Mouse (Mus musculus): Measurements from ENCODE around the gene Tcea2.
A peak's percentile ranks its signal among the peaks of the same experiment; 100 is the strongest.

Tcea2 gene

DNA sequence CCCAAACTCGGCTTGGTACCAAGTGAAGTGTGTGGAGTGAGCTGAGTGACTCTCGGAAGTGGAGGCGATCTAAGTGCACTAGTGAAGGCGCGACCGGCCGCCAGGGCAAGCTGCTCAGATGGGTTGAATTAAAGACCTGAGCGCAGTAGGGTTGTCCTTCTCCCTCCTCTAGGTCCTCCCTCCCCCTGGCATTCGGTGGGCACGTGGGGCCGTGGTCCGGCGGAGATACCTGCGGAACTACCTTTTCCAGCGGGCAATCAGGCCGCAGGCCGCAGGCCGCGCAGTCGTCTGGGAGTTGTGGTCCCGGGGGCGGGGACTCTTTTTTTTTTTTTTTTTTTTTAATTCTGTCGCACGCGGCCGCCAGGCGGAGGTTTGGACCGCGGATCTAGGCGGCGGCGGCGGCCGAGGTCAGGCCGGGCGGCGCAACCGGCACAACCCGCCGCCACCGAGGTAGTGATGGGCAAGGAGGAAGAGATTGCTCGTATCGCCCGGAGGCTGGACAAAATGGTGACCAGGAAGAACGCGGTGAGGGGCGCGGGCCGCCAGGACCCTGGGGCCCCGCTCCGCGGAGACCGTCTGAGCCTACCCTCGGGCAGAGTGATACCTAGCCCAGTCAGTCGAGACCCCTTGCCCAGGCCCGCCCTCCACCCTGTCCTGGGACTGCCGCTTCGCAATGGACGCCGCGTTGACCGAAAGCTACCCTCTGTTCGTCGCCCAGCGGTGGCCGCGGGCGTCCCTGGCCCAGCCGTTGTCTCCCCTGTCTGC lies at the start of gene Tcea2:
TSS of gene Tcea2 (plus strand) at position 360 of the 765 bp plus-strand sequence.
- DNase-seq, result peak; percentile 78

DNA sequence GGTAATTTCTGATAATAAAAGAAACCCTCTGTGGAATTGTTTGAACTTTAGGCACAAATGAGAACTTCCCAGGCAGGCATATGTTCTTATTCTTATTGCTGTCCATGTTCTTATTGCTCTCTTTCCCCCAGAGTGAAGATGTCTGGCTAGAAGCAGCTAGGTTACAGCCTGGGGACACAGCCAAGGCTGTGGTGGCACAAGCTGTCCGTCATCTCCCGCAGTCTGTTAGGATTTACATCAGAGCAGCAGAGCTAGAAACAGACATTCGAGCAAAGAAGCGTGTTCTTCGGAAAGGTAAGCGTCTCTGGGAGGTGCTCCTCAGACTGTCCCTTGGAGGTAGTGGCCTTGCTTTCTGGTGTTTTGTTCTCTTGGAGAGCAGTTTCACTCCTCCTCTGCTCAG lies 47.5 kb upstream of the Tcea2 start:
- DNase-seq, result no peak

DNA sequence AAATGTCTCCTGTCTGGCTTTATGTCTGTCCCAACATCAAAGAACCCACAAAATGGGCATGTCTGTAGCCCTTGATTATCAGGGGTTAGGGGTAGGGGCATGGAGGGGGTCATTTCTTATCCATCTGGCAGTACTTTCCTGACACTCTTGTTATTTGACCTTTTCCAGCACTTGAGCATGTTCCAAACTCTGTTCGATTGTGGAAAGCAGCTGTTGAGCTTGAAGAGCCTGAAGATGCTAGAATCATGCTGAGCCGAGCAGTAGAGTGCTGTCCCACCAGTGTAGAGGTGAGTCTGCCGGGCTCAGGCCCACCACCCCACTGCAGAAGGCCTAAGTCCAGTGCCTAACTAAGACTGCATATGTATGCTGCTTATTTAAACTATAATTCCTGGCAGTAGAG lies 44.2 kb upstream of the Tcea2 start:
- no peak for DNase-seq

DNA sequence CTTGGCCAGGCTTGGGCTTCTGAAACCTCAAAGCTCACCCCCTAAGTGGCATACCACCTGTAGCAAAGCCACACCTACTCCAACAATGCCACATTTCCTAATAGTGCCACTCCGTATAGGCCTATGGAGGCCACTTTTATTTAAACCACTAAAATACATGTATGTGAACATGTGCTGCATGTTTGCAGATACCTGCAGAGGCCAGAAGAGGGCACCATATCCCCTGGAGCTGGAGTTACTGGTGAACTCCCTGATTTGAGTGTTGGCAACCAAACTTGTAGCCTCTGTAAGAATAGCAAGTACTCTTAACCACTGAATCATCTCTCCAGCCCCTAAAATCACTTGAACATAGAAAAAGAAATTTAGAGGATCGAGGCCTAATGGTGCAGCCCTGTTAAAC lies 35.7 kb upstream of the Tcea2 start:
- peak; percentile 72 for DNase-seq

DNA sequence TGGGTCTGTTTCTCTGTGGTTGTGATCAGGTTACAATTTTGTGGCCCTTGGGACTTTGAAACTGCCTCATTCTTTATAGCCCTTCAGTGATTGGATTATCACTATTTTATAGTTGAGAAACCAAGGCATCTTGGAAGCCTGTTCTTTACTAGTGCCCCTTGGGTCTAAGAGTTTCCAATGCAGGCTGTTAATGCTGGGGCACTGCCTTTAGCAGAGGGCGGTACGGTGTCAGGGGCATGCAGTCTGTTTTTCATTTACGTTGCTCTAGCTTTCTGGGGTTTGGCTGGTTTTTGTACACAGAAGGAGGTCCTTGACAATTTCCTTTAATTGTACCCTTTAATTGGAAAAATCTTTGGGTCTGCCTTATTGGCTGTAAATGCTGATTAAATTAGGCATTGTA lies 34.4 kb upstream of the Tcea2 start:
- no peak for DNase-seq

DNA sequence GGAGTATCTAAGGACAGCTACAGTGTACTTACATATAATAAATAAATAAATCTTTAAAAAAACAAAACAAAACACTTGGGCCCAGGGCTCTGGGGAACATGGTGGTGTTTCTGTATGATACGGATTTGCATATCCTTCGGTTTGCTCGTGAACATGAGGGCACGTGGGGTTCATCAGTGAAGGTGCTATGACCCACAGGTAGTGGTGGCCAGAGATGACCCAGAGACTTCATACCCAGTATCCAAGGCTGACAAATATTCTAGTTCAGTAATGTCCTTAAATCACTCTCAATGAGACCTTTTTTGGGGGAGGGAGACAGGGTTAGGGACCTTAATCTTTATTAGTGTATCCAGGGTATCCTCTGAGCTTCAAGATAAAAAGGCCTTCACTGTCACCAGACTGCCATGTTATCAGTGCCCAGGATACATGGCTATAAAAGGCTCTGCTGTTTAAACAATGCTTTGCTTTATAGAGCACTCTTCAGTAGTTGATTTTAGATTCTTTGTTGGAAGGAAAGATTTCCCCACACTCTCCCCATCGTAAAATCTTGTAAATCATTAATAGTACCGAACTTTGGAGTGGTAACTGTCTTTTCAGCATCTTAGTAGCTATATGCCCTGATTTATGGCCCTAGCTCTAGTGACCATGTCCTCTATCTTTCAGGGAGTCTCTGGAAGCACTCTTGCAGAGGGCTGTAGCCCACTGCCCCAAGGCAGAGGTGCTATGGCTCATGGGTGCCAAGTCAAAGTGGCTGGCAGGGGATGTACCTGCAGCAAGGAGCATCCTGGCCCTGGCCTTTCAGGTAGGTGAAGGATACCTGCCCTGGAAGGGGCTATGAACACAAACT lies 33.3 kb upstream of the Tcea2 start:
- DNase-seq, result no peak

DNA sequence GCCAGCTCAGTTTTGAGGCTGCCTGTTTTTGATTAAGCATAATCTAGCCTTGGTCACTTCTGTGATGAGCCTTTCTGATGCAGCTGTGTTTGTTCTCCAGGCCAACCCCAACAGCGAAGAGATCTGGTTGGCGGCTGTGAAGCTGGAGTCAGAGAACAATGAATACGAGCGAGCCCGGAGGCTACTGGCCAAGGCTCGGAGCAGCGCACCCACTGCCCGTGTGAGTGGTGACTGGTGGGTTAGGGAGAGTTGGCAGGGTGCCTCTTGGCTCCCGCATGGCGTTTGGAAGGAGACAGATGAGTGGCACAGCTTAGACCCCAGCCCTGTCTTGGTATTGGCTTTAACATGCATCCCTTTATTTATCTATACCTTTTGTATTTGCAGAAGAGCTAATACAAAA lies 31.2 kb upstream of the Tcea2 start:
- DNase-seq, result no peak

DNA sequence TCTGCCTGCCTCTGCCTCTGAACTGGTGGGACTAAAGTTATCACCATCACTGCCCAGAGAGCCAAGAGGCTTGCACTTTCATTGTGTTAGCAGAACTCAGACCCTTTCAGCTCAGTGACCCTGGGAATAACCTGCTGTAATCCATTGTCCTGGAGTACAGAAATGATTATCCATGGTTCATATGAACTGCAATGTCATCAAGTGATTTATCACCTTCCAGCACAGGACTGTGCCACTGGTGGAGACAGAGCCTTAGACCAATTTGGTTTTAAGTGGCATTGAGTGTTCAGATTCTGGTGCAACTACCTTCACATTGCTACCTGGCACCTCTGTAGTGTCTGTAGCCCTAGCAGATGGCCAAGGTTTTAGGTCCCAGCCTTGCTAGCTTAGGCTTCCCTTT lies 27.0 kb upstream of the Tcea2 start:
- DNase-seq, result no peak

DNA sequence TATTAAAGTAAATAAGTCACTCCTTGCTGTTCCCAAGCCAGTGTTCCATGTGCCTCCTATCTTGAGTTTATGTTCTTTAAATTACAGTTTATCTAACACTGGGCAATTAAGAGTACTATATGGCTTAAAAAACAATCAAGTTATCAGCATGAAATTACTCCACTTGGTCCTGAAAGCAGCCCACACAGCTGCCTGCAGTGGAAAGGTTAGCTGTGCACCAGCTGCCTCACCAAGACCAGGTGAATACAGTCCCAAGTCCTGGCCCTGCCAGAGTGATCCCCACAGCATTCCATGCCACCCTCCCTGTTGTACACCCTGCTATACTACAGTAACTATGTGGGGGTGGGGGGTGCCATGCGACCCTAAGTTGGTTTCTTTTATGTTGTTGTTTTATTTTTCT lies 26.6 kb upstream of the Tcea2 start:
- no peak for DNase-seq

DNA sequence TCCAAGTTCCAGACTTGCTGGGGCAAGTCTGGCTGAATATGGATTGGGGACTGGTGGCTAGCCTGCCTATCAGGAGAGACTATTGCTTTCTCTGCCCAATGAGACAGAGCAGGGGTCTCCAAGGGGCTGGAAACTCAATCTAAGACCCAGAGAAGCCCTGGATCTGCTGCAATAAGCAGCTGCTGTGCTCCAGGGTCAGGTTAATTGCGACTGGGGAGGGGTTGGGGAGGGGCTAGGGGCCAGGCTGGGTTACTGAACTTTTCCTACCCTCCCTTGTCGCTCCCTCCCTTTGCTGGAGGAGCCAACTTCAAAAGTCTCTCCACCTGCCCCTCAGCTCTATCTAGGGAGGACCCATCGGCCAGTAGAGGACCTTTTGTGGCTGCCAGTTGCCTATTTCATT lies 23.4 kb upstream of the Tcea2 start, which contains the start of gene Gm29797:
TSS of gene Gm29797 (plus strand) at position 301 of the 400 bp plus-strand sequence.
- DNase-seq, result no peak

DNA sequence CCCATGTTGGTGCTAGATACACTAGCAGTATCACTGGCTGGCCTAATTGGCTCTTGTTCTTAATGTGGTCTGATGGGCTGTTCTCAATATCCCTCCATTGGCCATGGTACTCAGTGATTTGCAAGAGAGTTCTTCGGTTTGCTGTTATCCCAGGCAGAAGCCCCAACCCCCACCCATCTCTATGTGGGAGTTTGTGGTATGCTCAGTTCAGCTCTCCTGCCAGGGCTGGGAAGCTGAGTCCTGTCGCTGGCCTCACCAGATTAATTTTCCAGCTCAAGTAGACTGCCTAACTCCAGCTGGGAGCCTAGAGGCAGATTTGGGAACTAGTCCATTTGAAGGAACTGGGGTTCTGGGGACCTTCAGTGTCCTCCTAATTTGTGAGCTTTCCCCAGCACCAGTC lies 22.7 kb upstream of the Tcea2 start:
- DNase-seq, result no peak

DNA sequence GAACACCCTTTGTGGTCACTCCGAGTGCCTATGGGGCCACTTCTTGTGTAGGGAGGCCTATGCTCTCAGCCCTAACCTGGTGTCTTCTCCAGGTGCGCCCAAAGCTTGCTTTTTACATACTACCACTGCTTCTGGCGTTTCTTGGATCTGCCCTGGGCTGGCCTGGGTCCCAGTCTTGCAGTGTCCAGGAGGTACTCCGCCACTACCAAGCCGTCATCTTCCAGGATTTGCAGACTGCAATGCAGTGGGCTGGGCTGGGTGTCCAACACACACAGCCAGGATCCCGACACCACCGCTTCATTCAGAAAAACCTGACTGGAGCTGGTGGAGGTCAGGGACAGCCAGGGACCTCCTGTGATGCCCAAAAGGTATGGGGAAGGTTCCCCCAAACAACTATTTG lies 21.6 kb upstream of the Tcea2 start:
- no peak for DNase-seq

DNA sequence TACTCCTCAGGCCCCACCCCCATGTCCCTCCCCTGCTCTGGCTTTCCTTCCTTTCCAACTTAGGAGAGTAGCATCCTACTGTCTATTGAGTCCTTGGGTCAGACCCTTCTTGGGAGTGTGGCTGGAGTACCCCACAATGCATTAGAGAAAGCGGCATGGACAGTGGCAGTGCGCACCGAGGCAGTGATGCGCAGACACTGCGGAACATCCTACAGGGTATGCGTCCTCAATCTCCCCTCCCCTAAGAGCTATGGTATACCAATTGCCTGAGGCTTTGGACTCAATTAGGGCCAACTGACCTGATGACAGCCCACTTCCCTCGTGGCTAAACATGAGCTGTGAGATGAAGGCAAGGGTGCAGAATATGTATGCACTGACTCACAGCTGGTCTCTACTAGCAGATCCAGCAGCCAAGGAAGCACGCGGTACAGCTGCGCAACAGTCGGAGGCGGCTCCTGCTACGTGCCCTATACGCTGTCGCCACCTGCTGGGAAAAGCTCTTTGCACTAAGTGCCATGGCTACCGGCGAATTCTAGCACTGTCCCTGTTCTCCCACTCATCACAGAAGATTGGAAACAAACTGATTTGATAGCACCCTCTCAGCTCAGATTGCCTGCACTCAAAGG lies 21.1 kb upstream of the Tcea2 start:
- DNase-seq, result peak; percentile 84

DNA sequence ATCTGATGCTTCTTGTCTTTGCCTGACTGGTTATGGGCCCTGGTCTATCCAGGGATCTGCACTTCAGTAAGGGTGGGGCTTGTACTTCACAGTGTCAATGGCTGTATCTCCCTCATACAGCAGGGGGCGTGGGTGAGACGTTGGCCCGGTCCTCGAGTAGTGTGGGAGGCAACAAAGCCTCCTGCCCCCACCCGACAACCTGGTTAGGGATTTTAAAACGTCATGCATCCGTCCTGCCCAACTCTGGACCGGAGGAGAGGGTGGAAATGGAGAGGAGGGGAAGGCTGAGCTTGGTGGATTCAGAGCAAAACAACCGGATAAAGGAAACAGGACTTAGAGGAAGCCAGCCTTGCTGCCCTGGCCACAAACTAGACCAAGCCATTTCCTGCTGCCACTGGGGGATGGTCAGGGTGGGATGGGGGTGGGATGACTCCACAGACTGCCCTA lies 20.5 kb upstream of the Tcea2 start:
- peak; percentile 96 for DNase-seq

DNA sequence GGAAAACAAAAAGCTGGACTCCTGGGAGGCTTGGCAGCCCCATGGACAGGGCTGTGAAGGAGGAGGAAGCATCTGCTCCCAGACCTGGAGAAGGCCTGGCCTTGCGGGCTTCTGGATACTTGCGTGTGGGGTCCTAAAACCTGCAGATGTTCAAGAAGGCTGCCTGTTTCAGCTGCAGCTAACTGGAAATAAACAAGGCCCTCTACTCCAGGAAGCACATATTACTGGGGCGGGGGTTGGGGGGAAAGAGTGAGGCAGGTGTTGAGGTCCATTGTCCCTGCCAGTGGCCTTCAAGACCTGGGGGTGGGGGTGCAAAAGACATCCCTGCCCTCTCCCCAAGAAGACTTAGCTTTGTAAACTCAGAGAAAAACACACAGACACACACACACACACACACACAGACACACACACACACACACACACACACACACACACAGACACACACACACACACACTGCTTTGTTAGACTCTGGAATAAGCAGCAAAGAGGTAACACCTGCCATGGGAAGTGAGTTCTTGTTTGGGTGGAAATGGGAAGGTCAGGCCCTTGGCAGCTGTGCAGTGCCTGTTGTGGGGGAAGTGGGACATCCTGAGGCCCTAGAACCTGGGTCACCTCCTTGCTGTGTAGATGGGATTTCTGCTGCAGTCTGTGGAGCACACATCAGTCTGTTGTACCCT lies 17.4 kb upstream of the Tcea2 start:
- peak; percentile 53 for DNase-seq

DNA sequence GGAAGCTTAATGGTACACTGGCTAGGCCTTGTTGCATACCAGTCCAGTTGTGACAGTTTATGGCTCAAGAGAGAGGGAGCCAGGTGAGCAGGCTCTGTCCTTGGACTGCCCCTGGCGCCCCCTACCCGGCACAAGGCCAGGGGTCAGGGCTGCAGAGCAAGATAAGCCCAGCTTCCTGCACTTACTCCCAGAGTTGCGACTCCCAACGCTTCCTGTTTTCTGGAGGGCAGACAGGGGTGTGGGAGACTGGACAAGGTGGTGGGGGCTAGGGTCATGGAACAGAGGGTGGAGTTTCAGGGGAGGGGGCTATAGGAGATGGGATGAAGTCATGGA lies 16.8 kb upstream of the Tcea2 start:
- DNase-seq, result peak; percentile 86

DNA sequence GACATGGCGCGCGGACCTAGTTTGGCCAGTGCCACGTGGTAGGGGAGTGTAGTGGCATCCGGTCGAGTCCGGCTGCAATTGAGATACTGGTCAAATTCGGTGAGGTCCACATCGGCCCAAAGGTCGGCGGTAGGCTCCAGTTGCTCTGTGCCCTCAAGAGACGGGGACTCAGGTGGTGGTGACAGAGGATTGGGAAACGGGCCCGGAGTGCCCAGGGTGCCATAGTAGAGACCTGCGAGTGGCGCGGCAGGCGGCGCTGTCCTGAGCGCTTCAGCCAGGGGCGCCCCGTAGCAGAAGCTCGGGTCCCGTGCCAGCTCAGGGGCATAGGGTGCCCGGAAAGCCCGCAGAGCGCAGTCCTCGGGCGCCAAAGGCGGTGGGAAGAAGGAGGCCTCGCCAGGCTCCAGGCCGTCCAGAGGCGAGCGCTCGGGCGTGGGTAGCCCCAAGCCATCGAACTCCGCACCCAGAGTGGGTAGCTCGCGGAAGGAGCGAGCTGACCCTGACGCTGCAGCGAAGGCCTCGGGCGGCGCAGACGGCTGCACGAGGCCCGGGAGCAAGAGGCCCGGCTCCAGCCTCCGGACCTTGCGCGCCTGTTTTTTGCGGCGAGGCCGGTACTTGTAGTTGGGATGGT lies 9.7 kb upstream of the Tcea2 start:
- DNase-seq, result peak; percentile 40

DNA sequence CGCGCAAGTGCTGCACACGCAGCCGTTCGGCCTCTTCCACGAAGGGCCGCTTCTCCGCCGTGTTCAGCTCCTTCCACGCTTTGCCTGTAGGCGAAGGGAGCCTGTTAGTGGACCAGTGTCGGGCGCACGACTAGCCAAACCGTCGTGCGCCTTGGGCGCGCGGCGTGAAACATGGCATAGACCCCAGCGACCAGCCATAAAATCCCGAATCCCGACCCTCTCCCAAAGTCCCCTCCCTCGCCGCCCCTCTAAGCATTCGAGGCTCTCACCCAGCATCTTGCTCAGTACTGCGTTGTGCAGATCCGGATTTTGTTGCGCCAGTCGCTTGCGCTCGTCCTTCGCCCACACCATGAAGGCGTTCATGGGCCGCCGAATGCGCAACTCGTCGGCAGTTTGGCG lies 9.2 kb upstream of the Tcea2 start:
- no peak for DNase-seq

DNA sequence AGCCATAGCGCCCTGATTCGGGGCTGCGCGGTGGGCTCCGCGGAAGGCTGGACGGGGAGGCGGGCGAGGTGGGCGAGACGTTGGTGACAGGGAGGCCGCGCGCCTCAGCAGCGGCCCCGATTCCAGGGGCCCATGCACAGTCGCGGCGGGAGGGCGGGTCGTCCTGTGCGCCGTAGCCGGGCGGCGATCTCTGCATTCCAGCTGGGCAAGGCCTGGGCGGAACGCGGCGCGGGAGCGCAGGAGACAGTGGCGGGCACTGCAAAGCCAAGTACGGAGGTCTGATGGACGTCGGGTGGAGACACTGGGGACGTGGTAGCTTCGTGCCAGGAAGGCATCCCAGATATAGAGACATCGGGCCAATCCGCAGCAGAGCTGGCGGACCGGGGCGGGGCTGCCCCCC lies 8.8 kb upstream of the Tcea2 start, which contains the start of gene Sox18:
TSS of gene Sox18 (minus strand) at position 315 of the 400 bp plus-strand sequence.
- DNase-seq, result peak; percentile 78

DNA sequence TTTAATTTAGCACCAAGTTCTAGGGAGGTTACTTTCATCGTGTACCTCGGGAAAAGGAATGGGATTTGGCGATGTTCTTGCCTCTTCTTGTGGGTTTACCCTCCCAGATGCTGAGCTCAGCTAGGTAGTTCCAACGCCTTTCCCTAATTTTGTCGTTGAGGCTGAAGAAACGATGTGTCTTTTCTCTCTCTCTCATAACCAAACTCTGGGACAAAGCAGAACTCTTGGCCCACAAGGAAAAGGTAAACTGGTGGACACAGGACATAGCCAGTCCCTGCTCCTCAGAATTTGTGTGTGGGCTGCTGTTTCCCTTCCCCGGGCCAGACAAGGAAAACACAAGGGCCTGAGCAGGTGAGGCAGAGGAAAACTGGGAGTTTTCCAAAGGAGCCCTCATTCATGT lies 8.1 kb upstream of the Tcea2 start:
- no peak for DNase-seq

DNA sequence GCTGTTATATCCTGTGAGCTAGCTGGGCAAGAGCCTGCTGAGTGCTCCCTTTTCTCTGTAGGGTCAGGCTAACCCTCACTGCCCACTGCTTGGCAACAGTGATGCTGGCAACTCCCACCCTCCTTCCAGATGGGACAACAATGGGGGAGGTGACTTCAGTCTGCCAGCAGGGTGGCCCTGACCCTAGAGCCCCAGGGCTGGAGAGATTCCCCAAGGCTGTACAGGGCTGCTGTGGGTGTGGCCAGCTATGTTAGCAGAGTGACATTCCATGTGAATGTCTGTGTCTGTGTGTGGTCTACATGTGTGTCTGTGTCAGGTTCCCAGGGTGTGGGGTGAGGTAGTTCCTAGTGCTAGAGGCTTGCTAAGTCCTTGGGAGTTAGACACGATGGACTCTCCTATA lies 6.6 kb upstream of the Tcea2 start:
- peak; percentile 66 for DNase-seq

DNA sequence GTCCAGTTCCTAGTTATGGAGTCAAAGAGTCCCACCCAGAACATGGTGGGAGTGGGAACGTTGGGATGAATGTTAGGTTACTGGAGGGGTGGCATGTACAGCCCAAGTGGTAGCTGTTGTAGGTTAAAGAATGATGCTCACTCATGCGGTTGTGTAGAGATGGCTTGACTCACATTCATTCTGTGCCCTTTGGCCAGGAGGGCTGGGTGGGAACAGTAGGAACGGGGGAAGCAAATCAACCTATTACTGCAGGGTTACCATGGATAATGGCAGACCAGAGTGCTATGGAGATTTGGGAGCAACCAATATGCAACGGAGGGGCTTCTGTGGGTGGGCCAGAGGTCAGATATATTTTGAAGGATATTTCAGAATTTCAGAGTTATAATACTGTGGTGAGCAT lies 5.2 kb upstream of the Tcea2 start:
- no peak for DNase-seq

DNA sequence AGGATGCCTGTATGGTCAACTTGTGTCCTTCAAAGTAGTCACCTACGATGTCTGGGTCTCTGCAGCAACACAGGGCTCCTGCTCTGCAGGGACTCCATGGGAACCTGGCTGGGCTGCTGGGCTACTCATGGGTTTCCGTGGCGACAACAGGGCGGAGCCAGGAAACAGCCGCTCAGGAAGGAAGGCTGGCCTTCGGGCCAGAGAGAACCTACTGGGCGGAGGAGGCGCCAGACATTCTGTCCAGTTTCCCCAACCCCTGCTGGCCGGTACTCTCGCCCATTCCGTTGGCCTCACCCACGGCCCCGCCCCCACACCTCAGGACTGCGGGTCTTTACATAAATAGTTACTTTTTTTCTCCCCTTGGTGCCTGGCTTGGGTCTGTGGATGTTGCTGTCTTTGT lies 4.7 kb upstream of the Tcea2 start:
- DNase-seq, result peak; percentile 89
